Mouse (Mus musculus) liver, embryonic 14.5 days (tissue): ENCODE measurements at regions not wholly inside any gene's neighbourhood (a gene's known extent, or its start where the extent isn't known, plus 50 kb on each side); places are given as distances from the start of the nearest gene placed in this dataset.

Source experiments
- ATAC-seq: fragments of 200-750 bp; cut with Nextera tagmentation; 2 replicates; pipeline ENCODE4 v1.8.0; 2017; ENCODE audit warnings: moderate number of reproducible peaks, mild to moderate bottlenecking, moderate library complexity; ENCODE audit not compliant: insufficient read depth
- DNase-seq, 3 experiments: peaks; one replicate each; pipeline ENCODE4 v3.0.0-alpha.2; 2012 to 2013; ENCODE audit warnings: low read depth in 3 of 3, low spot score in 3 of 3
- H3K27ac ChIP-seq: fragments of 300-500 bp; sonication (generic); 2 replicates; pipeline ENCODE4 v1.5.1; 2014; ENCODE audit warnings: moderate library complexity, mild to moderate bottlenecking, control low read depth, inconsistent platforms
- H3K27me3 ChIP-seq: fragments of 300-500 bp; sonication (generic); 2 replicates; pipeline ENCODE4 v1.6.1; 2014; ENCODE audit warnings: mild to moderate bottlenecking, low read length, moderate library complexity; ENCODE audit not compliant: control insufficient read depth, insufficient read depth
- H3K36me3 ChIP-seq: fragments of 300-500 bp; sonication (generic); replicated peaks from 2 replicates; pipeline ENCODE4 v1.6.1; 2014; ENCODE audit warnings: low read depth; ENCODE audit not compliant: control insufficient read depth, insufficient read depth
- H3K4me1 ChIP-seq, 2 experiments: fragments of 200-500 bp in 1 of 2; fragments of 300-500 bp in 1 of 2; sonication (generic) in 1 of 2; replicated peaks; 2 replicates each; pipeline ENCODE4 v1.6.1; 2012 to 2014; ENCODE audit warnings: antibody characterized with exemption in 1 of 2, inconsistent platforms in 1 of 2, low read length in 1 of 2; ENCODE audit not compliant: control insufficient read depth in 2 of 2, insufficient read depth in 2 of 2
- H3K4me2 ChIP-seq: fragments of 300-500 bp; sonication (generic); 2 replicates; pipeline ENCODE4 v1.6.1; 2014; ENCODE audit warnings: low read depth, mild to moderate bottlenecking, control low read depth, moderate library complexity
- H3K4me3 ChIP-seq, 2 experiments: fragments of 200-500 bp in 1 of 2; fragments of 300-500 bp in 1 of 2; sonication (generic) in 1 of 2; 2 replicates each; pipeline ENCODE4 v1.5.1; 2012 to 2014; ENCODE audit warnings: low read depth in 2 of 2, low read length in 2 of 2, mild to moderate bottlenecking in 2 of 2, control low read depth in 1 of 2, inconsistent platforms in 1 of 2, moderate library complexity in 1 of 2; ENCODE audit not compliant: insufficient read depth in 1 of 2
- H3K9ac ChIP-seq: fragments of 300-500 bp; sonication (generic); replicated peaks from 2 replicates; pipeline ENCODE4 v1.6.1; 2014; ENCODE audit warnings: mild to moderate bottlenecking, control low read depth, moderate library complexity
- H3K9me3 ChIP-seq: fragments of 300-500 bp; sonication (generic); 2 replicates; pipeline ENCODE4 v1.6.1; 2016; ENCODE audit warnings: low read length, mixed read lengths; ENCODE audit not compliant: control insufficient read depth
- CTCF ChIP-seq: IDR thresholded peaks from 2 replicates; pipeline ENCODE4 v1.5.1; 2016; ENCODE audit warnings: antibody characterized with exemption, low read depth, control low read depth
- EP300 ChIP-seq: IDR thresholded peaks from 2 replicates; pipeline ENCODE4 v1.6.1; 2016; ENCODE audit warnings: antibody characterized with exemption, low read depth
- WGBS: fragments of 180-500 bp; shearing (Covaris S2); extraction: QIAGEN DNeasy Blood & Tissue Kit; methylation state at CpG from one replicate; pipeline ENCODE4 v1.1.7; 2014; ENCODE audit not compliant: insufficient replicate concordance; 5-methylcytosine and 5-hydroxymethylcytosine counted together

DNA sequence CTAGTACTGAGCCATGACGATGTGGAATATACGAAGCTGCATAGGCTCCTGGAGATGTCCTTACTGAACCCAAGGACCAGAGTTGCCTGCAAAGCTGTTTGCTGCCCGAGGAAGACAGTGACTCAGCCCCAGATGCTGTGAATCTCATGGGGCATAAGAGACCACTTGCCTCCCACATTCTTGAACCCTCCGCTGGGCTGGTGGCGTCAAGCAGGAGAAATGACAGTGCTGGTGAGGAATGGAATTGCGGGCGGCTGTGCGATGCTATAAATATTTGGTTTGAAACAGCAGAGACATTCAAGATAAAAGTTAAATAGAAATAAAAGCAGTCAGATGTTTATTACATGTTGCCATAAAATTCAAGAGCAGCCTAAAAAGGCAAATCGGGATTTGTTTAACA lies 216.3 kb downstream of the Tshz3 start:
- no peak for ATAC-seq
- TF ChIP-seq CTCF (no peak), EP300 (no peak)
- 62% methylated on average over 9 of the region's 9 CpGs for WGBS

DNA sequence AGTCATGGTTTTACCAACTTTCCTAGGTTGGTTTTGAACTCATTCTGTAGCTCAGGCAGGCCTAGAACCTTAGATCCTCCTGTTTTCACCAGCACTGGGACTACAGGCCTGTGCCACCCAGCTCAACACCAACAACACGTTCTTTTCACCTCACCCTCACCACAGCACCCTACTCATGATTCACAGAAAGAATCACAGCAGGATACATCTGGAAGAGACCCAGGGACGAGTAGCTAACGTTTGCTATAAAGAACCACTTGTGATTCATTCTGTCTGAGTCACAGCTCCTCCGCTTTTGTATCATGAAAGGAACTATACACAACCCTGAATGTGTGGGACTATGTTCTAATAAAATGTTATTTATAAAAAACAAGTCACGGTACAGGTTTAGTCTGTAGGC lies 217.3 kb downstream of the Tshz3 start:
- TF ChIP-seq CTCF = no peak
- no peak for TF ChIP-seq EP300
- 55% methylated on average over 5 of the region's 5 CpGs for WGBS
- no peak overlapping the region for H3K4me3 ChIP-seq
- no peak for DNase-seq
- H3K9me3 ChIP-seq = no peaks in the 10 kb centered on the region
- H3K9ac ChIP-seq = no peak overlapping the region
- no peaks in the 10 kb centered on the region for H3K36me3 ChIP-seq
- ATAC-seq = no peak
- no peaks in the 10 kb centered on the region for H3K4me1 ChIP-seq
- no peak overlapping the region for H3K4me2 ChIP-seq
- H3K27ac ChIP-seq = no peak overlapping the region
- no peaks in the 10 kb centered on the region for H3K27me3 ChIP-seq

More for the DNA sequence above, 216.3 kb downstream of the Tshz3 start:
- H3K4me3 ChIP-seq = no peak overlapping the region
- H3K4me1 ChIP-seq = no peaks in the 10 kb centered on the region
- H3K9ac ChIP-seq = no peak overlapping the region
- no peaks in the 10 kb centered on the region for H3K36me3 ChIP-seq
- H3K27ac ChIP-seq = no peak overlapping the region
- H3K27me3 ChIP-seq = no peaks in the 10 kb centered on the region
- no peaks in the 10 kb centered on the region for H3K9me3 ChIP-seq
- DNase-seq = no peak
- no peak overlapping the region for H3K4me2 ChIP-seq

DNA sequence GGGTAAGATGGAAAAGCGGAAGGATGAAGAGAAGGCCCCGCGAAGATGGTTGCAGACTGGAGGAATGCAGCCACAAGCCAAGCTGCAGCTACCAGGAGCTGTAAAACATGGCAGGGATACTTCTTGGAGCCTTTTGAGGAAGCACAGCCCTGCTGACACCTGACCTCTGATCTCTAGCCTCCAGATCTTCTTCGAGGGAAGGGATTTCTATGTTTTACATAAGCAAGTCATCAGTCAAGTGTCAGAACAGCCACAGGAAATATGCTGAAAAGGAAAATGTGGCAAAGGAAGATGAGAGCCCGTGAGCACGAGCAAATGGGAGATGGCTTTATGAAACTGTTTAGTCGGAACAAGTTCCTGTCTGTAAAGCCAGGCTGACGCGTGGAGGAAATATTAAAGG lies 219.1 kb downstream of the Tshz3 start:
- Histone ChIP-seq H3K27ac (no peak overlapping the region), H3K9me3 (no peaks in the 10 kb centered on the region), H3K4me3 (no peak overlapping the region), H3K9ac (no peak overlapping the region), H3K4me1 (no peaks in the 10 kb centered on the region), H3K36me3 (no peaks in the 10 kb centered on the region), H3K4me2 (no peak overlapping the region), H3K27me3 (no peaks in the 10 kb centered on the region)
- ATAC-seq = no peak
- DNase-seq = no peak
- 43% methylated on average over 9 of the region's 9 CpGs for WGBS
- TF ChIP-seq EP300 = no peak
- no peak for TF ChIP-seq CTCF

DNA sequence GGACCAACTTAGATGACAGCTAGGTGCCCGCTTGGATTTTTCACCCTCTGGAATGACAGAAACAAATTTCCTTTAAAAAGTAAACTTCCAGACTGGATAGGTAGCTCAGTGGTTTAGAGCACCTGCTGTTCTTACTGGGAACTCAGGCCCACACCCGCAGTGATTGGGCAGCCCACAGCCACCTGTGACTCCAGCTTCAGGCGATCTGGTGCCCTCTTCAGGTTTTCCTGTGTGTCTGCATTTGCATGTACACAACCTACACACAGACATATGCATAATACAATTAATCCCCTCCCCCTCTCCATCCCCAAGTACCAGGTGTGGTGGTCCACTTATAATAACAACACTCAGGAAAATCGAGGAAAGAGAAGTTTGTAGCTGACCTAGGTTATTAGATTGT lies 221.5 kb downstream of the Tshz3 start:
- TF ChIP-seq EP300 = no peak
- H3K36me3 ChIP-seq = no peaks in the 10 kb centered on the region
- H3K27ac ChIP-seq = no peak overlapping the region
- no peaks in the 10 kb centered on the region for H3K27me3 ChIP-seq
- ATAC-seq (no peak), DNase-seq (no peak)
- no peak overlapping the region for H3K4me3 ChIP-seq
- H3K4me2 ChIP-seq = no peak overlapping the region
- H3K9ac ChIP-seq = no peak overlapping the region
- no peaks in the 10 kb centered on the region for H3K9me3 ChIP-seq
- no peaks in the 10 kb centered on the region for H3K4me1 ChIP-seq
- WGBS = 51% methylated on average over 4 of the region's 4 CpGs

DNA sequence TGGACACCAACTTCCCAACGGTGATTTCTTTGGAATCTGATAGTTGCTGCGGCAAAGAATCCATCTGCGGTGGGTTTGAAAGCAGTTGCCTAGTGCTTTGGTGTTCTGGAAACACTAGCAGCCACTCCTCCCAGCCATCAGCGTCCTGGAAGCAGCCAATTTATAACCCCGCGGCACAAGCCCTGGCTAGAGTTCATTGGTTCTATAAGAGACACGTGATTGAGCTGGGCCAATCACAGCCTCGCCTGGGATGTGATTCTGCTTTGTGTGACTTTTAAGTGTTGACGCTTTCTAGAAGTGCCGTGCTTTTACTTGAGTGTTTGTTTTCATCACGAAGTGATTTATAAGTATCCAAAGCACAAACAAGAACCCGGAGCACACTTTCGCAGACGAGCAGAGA lies 223.1 kb downstream of the Tshz3 start:
- DNase-seq = no peak
- ATAC-seq = no peak
- Histone ChIP-seq H3K27me3 (no peaks in the 10 kb centered on the region), H3K9me3 (no peaks in the 10 kb centered on the region), H3K4me2 (no peak overlapping the region), H3K4me1 (no peaks in the 10 kb centered on the region), H3K36me3 (no peaks in the 10 kb centered on the region), H3K4me3 (no peak overlapping the region), H3K9ac (no peak overlapping the region), H3K27ac (no peak overlapping the region)
- WGBS = 62% methylated on average over 14 of the region's 14 CpGs
- TF ChIP-seq CTCF = no peak
- TF ChIP-seq EP300 = no peak

DNA sequence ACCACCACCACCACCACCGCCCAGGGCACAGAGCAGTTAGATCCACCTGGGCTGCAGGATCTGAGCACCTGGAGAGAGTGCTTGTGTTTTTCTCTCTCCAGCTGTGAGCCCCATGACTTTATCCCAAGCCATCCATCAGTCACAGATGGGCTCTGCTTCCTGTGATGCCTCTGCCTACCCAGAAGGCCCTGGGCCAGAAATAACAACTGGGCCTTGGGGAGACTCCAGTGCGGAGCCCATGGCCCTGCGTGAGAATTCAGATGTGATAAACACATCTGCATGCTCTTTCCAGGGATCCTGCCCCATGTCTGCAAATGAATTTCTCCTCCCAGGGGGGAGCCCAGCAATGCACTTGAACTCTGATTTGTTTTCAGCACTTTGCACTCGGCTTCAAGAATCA lies 235.6 kb downstream of the Tshz3 start:
- Histone ChIP-seq H3K4me1 (no peaks in the 10 kb centered on the region), H3K27ac (no peak overlapping the region), H3K4me2 (no peak overlapping the region), H3K9me3 (no peaks in the 10 kb centered on the region), H3K9ac (no peak overlapping the region), H3K4me3 (no peak overlapping the region), H3K27me3 (no peaks in the 10 kb centered on the region), H3K36me3 (no peaks in the 10 kb centered on the region)
- ATAC-seq (no peak), DNase-seq (no peak)
- 67% methylated on average over 4 of the region's 4 CpGs for WGBS
- TF ChIP-seq CTCF = no peak
- no peak for TF ChIP-seq EP300
